Mouse (Mus musculus) MEL (cell line): ENCODE measurements at regions not wholly inside any gene's neighbourhood (a gene's known extent, or its start where the extent isn't known, plus 50 kb on each side); places are given as distances from the start of the nearest gene placed in this dataset.

ENCODE experiments used
- BHLHE40 ChIP-seq: IDR thresholded peaks from 2 replicates; pipeline ENCODE4 v1.6.1; 2012; ENCODE audit warnings: low read depth, mild to moderate bottlenecking, inconsistent platforms, low read length, improper control_type of control experiment, borderline replicate concordance
- CTCF ChIP-seq, 3 experiments: IDR thresholded peaks in 2 of 3; conservative IDR thresholded peaks in 1 of 3; 2 replicates each; pipeline ENCODE4 v1.5.1; 2011 to 2012; ENCODE audit warnings: low read length in 3 of 3, low read depth in 2 of 3, mild to moderate bottlenecking in 2 of 3, improper control_type of control experiment in 1 of 3, inconsistent platforms in 1 of 3, mixed read lengths in 1 of 3, moderate library complexity in 1 of 3; ENCODE audit not compliant: control insufficient read depth in 1 of 3, insufficient read depth in 1 of 3, poor library complexity in 1 of 3, severe bottlenecking in 1 of 3
- E2F4 ChIP-seq: IDR thresholded peaks from 2 replicates; pipeline ENCODE4 v1.6.1; 2011; ENCODE audit warnings: low read depth, low read length, improper control_type of control experiment, borderline replicate concordance
- EP300 ChIP-seq, 2 experiments: IDR thresholded peaks; 2 replicates each; pipeline ENCODE4 v1.6.1; 2011; ENCODE audit warnings: improper control_type of control experiment in 2 of 2, low read length in 2 of 2, low read depth in 1 of 2, mild to moderate bottlenecking in 1 of 2
- GATA1 ChIP-seq: IDR thresholded peaks from 2 replicates; pipeline ENCODE4 v1.6.1; 2011; ENCODE audit warnings: low read depth, low read length, improper control_type of control experiment
- MAX ChIP-seq: IDR thresholded peaks from 2 replicates; pipeline ENCODE4 v1.6.1; 2011; ENCODE audit warnings: low read length, improper control_type of control experiment
- POLR2A ChIP-seq, 2 experiments: IDR thresholded peaks; 2 replicates each; pipeline ENCODE4 v1.6.1; 2011 to 2012; ENCODE audit warnings: low read length in 2 of 2, mild to moderate bottlenecking in 2 of 2, control low read depth in 1 of 2, improper control_type of control experiment in 1 of 2, low read depth in 1 of 2, moderate library complexity in 1 of 2; ENCODE audit not compliant: control insufficient read depth in 1 of 2, insufficient read depth in 1 of 2, poor library complexity in 1 of 2
- POLR2AphosphoS2 ChIP-seq: IDR thresholded peaks from 2 replicates; pipeline ENCODE4 v1.6.1; 2011; ENCODE audit warnings: low read length, improper control_type of control experiment
- SIN3A ChIP-seq: IDR thresholded peaks from 2 replicates; pipeline ENCODE4 v1.6.1; 2012; ENCODE audit warnings: low read length, improper control_type of control experiment, inconsistent platforms
- TBP ChIP-seq: IDR thresholded peaks from 2 replicates; pipeline ENCODE4 v1.8.0; 2011; ENCODE audit warnings: low read depth, low read length, improper control_type of control experiment
- UBTF ChIP-seq: IDR thresholded peaks from 2 replicates; pipeline ENCODE4 v1.6.1; 2012; ENCODE audit warnings: low read depth, mild to moderate bottlenecking, inconsistent platforms, low read length, improper control_type of control experiment, moderate library complexity, borderline replicate concordance; ENCODE audit not compliant: insufficient read depth
- USF1 ChIP-seq: IDR thresholded peaks from 2 replicates; pipeline ENCODE4 v1.6.1; 2014; ENCODE audit warnings: low read depth, mild to moderate bottlenecking, inconsistent platforms, low read length, improper control_type of control experiment, moderate library complexity
- ZC3H11A ChIP-seq: IDR thresholded peaks from 2 replicates; pipeline ENCODE4 v1.6.1; 2012; ENCODE audit warnings: low read depth, mild to moderate bottlenecking, inconsistent platforms, low read length, improper control_type of control experiment
- ZMIZ1 ChIP-seq: IDR thresholded peaks from 2 replicates; pipeline ENCODE4 v1.6.1; 2012; ENCODE audit warnings: low read depth, mild to moderate bottlenecking, inconsistent platforms, low read length, improper control_type of control experiment, moderate library complexity

GRCm38 (mm10) chr8:49312816-49313215, 469.1 kb upstream of the Tenm3 start:
- TF ChIP-seq CTCF (IDR thresholded peaks at IDR 0.05 in 2 of 3, conservative IDR thresholded peaks at IDR 0.05 in 1 of 3; ENCODE audit: control insufficient read depth in 1 of 3, insufficient read depth in 1 of 3, low read depth in 2 of 3, low read length in 3 of 3, poor library complexity in 1 of 3, severe bottlenecking in 1 of 3) (no peak), TBP (no peak), UBTF (no peak), USF1 (no peak), E2F4 (no peak), POLR2AphosphoS2 (no peak), BHLHE40 (no peak), ZMIZ1 (no peak), SIN3A (no peak), MAX (no peak), GATA1 (no peak), EP300 (IDR thresholded peaks at IDR 0.05; ENCODE audit: low read depth in 1 of 2, low read length in 2 of 2) (no peak), ZC3H11A (no peak), POLR2A (IDR thresholded peaks at IDR 0.05; ENCODE audit: control insufficient read depth in 1 of 2, insufficient read depth in 1 of 2, low read depth in 1 of 2, low read length in 2 of 2, poor library complexity in 1 of 2) (no peak)
